22 mouse cellular contexts compared by ENCODE assay signal in the genomic region with DNA sequence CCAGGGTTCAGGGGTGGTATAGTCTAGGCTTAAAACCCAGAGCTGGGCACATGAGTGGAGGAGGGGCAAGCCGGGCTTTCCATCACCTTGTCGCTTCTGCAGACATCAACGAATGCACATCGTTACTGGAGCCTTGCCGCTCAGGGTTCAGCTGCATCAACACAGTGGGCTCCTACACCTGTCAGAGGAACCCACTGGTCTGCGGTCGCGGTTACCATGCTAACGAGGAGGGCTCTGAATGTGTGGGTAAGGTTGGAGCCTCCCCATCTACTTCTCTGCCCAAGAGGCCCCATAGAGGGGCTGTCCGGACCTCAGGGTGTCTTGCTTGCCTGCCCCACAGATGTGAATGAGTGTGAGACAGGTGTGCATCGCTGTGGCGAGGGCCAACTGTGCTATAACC. TPM values are rescaled to one million over a fixed set of nuclear protein-coding genes. Genes with fewer than 3 reads are reported as not detected.
DNase-seq lines count a peak whose midpoint lies in the region; ATAC-seq and TF ChIP-seq lines count a peak whose summit lies in the region.
"Had no signal": no experiment of that assay in that cellular context is flagged by ENCODE, and none has a peak within 500 bp of the region (broad histone marks: within the 10 kb centered on the region; RNA-seq: fewer than 3 reads in every experiment).

No protein-coding gene starts in this region.

- H3K4me1 ChIP-seq in midbrain, embryonic 13.5 days (replicated peaks): peaks cover 19% of the 10 kb centered on the region
- H3K4me1 ChIP-seq in midbrain, embryonic 15.5 days: peaks cover 16% of the 10 kb centered on the region; the same call in 1 of the 2 replicates
- H3K4me1 ChIP-seq in thymus, adult 2 months (replicated peaks; ENCODE audit: control insufficient read depth, insufficient read depth, low read length): peaks cover 22% of the 10 kb centered on the region
- H3K4me1 ChIP-seq: lung, embryonic 15.5 days had no signal

- ATAC-seq in midbrain, embryonic 13.5 days: no peak
- no peak for ATAC-seq in midbrain, embryonic 15.5 days (replicated peaks)

- H3K36me3 ChIP-seq in midbrain, embryonic 13.5 days: no peaks in the 10 kb centered on the region
- H3K36me3 ChIP-seq in midbrain, embryonic 15.5 days (replicated peaks): no peaks in the 10 kb centered on the region
- H3K36me3 ChIP-seq in thymus, adult 2 months (ENCODE audit: control insufficient read depth, insufficient read depth, low read length): no peaks in the 10 kb centered on the region
- H3K36me3 ChIP-seq: lung, embryonic 15.5 days; stomach, embryonic 15.5 days had no signal

- TF ChIP-seq POLR2A in thymus, adult 2 months (IDR thresholded peaks at IDR 0.05; ENCODE audit: control insufficient read depth, extremely low read depth, insufficient read depth, low read length, poor library complexity): no peak

- intact Hi-C loops in gastrocnemius, adult 2 months (cut with DNase I): no loop called here

- no peak overlapping the region for H3K9ac ChIP-seq in midbrain, embryonic 13.5 days (replicated peaks)
- H3K9ac ChIP-seq in midbrain, embryonic 15.5 days: no peak overlapping the region
- H3K9ac ChIP-seq: liver, embryonic 14.5 days; lung, embryonic 15.5 days; stomach, embryonic 15.5 days had no signal

- TF ChIP-seq CTCF in gastrocnemius, adult 2 months (IDR thresholded peaks at IDR 0.05): no peak
- TF ChIP-seq CTCF in thymus, adult 2 months (IDR thresholded peaks at IDR 0.05; ENCODE audit: borderline replicate concordance, control insufficient read depth, extremely low read depth, insufficient read depth, low read length, poor library complexity): no peak
- no peak for TF ChIP-seq CTCF in layer of hippocampus, adult 2 months (conservative IDR thresholded peaks at IDR 0.05)

- no peaks in the 10 kb centered on the region for H3K9me3 ChIP-seq in midbrain, embryonic 13.5 days
- H3K9me3 ChIP-seq in midbrain, embryonic 15.5 days: no peaks in the 10 kb centered on the region
- H3K9me3 ChIP-seq: lung, embryonic 15.5 days; stomach, embryonic 15.5 days had no signal

- no peaks in the 10 kb centered on the region for H3K27me3 ChIP-seq in midbrain, embryonic 13.5 days
- no peaks in the 10 kb centered on the region for H3K27me3 ChIP-seq in midbrain, embryonic 15.5 days (replicated peaks)
- no peaks in the 10 kb centered on the region for H3K27me3 ChIP-seq in thymus, adult 2 months (ENCODE audit: control insufficient read depth, insufficient read depth, low read length)
- H3K27me3 ChIP-seq: lung, embryonic 15.5 days; stomach, embryonic 15.5 days had no signal

- H3K27ac ChIP-seq in gastrocnemius, adult 2 months: no peak overlapping the region
- peak overlapping the region; percentile 45; the same call in 1 of the 2 replicates for H3K27ac ChIP-seq in midbrain, embryonic 13.5 days
- no peak overlapping the region for H3K27ac ChIP-seq in midbrain, embryonic 15.5 days
- H3K27ac ChIP-seq in thymus, adult 2 months (ENCODE audit: control insufficient read depth, insufficient read depth, low read length): peak overlapping the region; percentile 88
- no peak overlapping the region for H3K27ac ChIP-seq in layer of hippocampus, adult 2 months
- H3K27ac ChIP-seq: heart, adult 2 months; liver, embryonic 14.5 days; lung, embryonic 15.5 days; stomach, embryonic 15.5 days had no signal

- DNase-seq in gastrocnemius, adult 2 months: peak; percentile 11
- no peak for DNase-seq in gastrocnemius, adult 18-20 months (ENCODE audit: low spot score)
- peak; percentile 31 for DNase-seq in thymus, adult 2 months
- DNase-seq in urinary bladder, postnatal 10 days (ENCODE audit: low spot score): no peak
- DNase-seq in layer of hippocampus, adult 2 months (ENCODE audit: low spot score in 2 of 2): no peak
- DNase-seq: adrenal gland, adult 8-10 months; cerebellum, adult 8-10 months; gastrocnemius, postnatal 25 days; heart, adult 2 months; heart, postnatal 14 days; kidney, adult 18-20 months; kidney, postnatal 10 days; layer of hippocampus, postnatal 36 days; lung, postnatal 4 days had no signal

- H3K4me3 ChIP-seq in gastrocnemius, adult 2 months: no peak overlapping the region
- H3K4me3 ChIP-seq in midbrain, embryonic 13.5 days (replicated peaks): no peak overlapping the region
- H3K4me3 ChIP-seq in midbrain, embryonic 15.5 days: no peak overlapping the region
- peak overlapping the region; percentile 55 for H3K4me3 ChIP-seq in thymus, adult 2 months (ENCODE audit: control insufficient read depth, insufficient read depth, low read length)
- no peak overlapping the region for H3K4me3 ChIP-seq in layer of hippocampus, adult 2 months
- H3K4me3 ChIP-seq: heart, adult 2 months; lung, embryonic 15.5 days; myocyte; stomach, embryonic 15.5 days had no signal

- no peak overlapping the region for H3K4me2 ChIP-seq in midbrain, embryonic 13.5 days (replicated peaks)
- H3K4me2 ChIP-seq in midbrain, embryonic 15.5 days: no peak overlapping the region
- H3K4me2 ChIP-seq: lung, embryonic 15.5 days; stomach, embryonic 15.5 days had no signal

- WGBS in midbrain, embryonic 13.5 days: 83% methylated on average over 12 of the region's 12 CpGs
- whole genome bisulfite sequencing in midbrain, embryonic 15.5 days: 73% methylated on average over 12 of the region's 12 CpGs
- WGBS in thymus, adult 2 months: 74% methylated on average over 12 of the region's 12 CpGs

RNA-seq across cellular contexts. Expression of a gene that starts 53.4 kb away (rescaled TPM):
- 10 to 100 TPM; 43.6 to 64.7 TPM for total RNA-seq in gastrocnemius, adult 2 months (2021)
- total RNA-seq in gastrocnemius, adult 18-20 months (2021): 10 to 100 TPM; 40.1 to 51.6 TPM
- polyA plus RNA-seq in midbrain, embryonic 13.5 days (2015; fragmentation: Nextera tagmentation; extraction: Ambion mirVana): 10.8 and 11.1 TPM in 2 replicates
- polyA plus RNA-seq in midbrain, embryonic 15.5 days (2015; fragmentation: Nextera tagmentation; extraction: Ambion mirVana): 15.1 and 16.7 TPM in 2 replicates
- polyA plus RNA-seq in thymus, adult 2 months (2012; rRNA removed): 70.4 and 71.8 TPM in 2 replicates
- total RNA-seq in layer of hippocampus, adult 2 months (2021): 10 to 100 TPM in 1 of 2 experiments, 1 to 10 TPM in 1; 8.1 to 10.8 TPM
- total RNA-seq: common myeloid progenitor, adult 5-6 weeks; neutrophil, adult 5-6 weeks had no signal

Comparison
In these comparisons a context has a peak if more than half of its experiments do, and no peak if none do; other contexts are left out.
1. DNase-seq: peak in gastrocnemius, adult 2 months (single experiment) and thymus, adult 2 months (single experiment); none in gastrocnemius, adult 18-20 months (single experiment), urinary bladder, postnatal 10 days (single experiment) and layer of hippocampus, adult 2 months (0 of 2).
2. H3K27ac ChIP-seq: peak in midbrain, embryonic 13.5 days (single experiment) and thymus, adult 2 months (single experiment); none in gastrocnemius, adult 2 months (single experiment), midbrain, embryonic 15.5 days (single experiment) and layer of hippocampus, adult 2 months (single experiment).